Mouse (Mus musculus): ENCODE results near the gene Wdr48.

DNA sequence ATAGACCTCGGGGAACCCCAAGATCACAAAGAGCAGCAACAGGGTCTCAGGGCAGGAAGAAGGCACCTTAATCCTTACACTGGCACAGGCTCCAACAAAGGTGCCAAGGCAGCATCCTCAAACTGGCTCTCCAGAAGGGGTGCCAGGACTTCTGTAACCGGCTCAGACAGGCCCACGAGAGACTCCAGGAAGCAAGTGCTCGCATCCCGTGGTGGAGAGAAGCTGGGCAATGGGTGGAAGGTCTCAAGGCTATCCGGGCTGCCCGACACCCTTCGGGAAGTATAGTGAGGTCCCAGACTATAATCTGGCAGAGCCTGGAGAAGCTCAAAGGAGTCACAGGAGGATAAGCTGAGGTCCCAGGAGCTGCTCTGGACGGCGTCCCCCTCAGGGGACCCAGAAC, 77.5 kb downstream of the Wdr48 start:
- no peak for TF ChIP-seq TCF12 (IDR thresholded peaks at IDR 0.05; ENCODE audit: low read depth, low read length)
- no peak for TF ChIP-seq CTCF (conservative IDR thresholded peaks at IDR 0.05 in 1 of 2, IDR thresholded peaks at IDR 0.05 in 1 of 2; ENCODE audit: low read depth in 2 of 2, low read length in 2 of 2)
- TF ChIP-seq CHD1 (IDR thresholded peaks at IDR 0.05; ENCODE audit: low read depth, low read length): no peak

Measured in CH12.LX (cell line).